Mouse (Mus musculus): ENCODE data around the gene Olfr1322.

Gene Olfr1322

GRCm38 (mm10) chrX:49891383-49891782, at the start of gene Olfr1322:
Gene Olfr1322 (minus strand): TSS chrX:49891483.
- no peak for DNase-seq

GRCm38 (mm10) chrX:49877651-49878349, 13.5 kb downstream of the Olfr1322 start:
- no peak for DNase-seq
